Mouse (Mus musculus): ENCODE data around the gene Grb2. TPM values are rescaled to one million over a fixed set of nuclear protein-coding genes. Genes with fewer than 3 reads are reported as not detected.

Gene Grb2
- total and polyA plus RNA-seq, 3 experiments = 52.0 to 109 (median 107) TPM

- no peak overlapping the region for H3K27ac ChIP-seq
- no peak overlapping the region for H3K4me3 ChIP-seq
- 0 out of 2 replicates have a peak, but pooled peaks cover 2% of the 10 kb centered on the region for H3K4me1 ChIP-seq (ENCODE audit: control insufficient read depth, insufficient read depth, low read length)
- intact Hi-C loops (cut with DNase I) = no loop called here
- H3K27me3 ChIP-seq (ENCODE audit: control insufficient read depth, insufficient read depth, low read length) = no peaks in the 10 kb centered on the region
- H3K36me3 ChIP-seq (ENCODE audit: control insufficient read depth, insufficient read depth, low read length) = no peaks in the 10 kb centered on the region
- H3K79me2 ChIP-seq (replicated peaks; ENCODE audit: control insufficient read depth, insufficient read depth, low read length) = no peaks in the 10 kb centered on the region
- no peak for DNase-seq
- WGBS = 81% methylated on average over 9 of the region's 9 CpGs
- H3K9ac ChIP-seq (ENCODE audit: low read depth, low read length) = no peak overlapping the region
- TF ChIP-seq CTCF (IDR thresholded peaks at IDR 0.05) (no peak), POLR2A (IDR thresholded peaks at IDR 0.05; ENCODE audit: insufficient read depth, low read depth, low read length) (no peak), EP300 (IDR thresholded peaks at IDR 0.05; ENCODE audit: insufficient read depth, low read depth, low read length) (no peak)
Measured at GRCm38 (mm10) chr11:115711133-115711532, 2.7 kb upstream of the Grb2 start.

- TF ChIP-seq CTCF (IDR thresholded peaks at IDR 0.05) (no peak), EP300 (IDR thresholded peaks at IDR 0.05; ENCODE audit: insufficient read depth, low read depth, low read length) (no peak), POLR2A (IDR thresholded peaks at IDR 0.05; ENCODE audit: insufficient read depth, low read depth, low read length) (no peak)
- H3K27me3 ChIP-seq (ENCODE audit: control insufficient read depth, insufficient read depth, low read length) = no peaks in the 10 kb centered on the region
- H3K4me1 ChIP-seq (ENCODE audit: control insufficient read depth, insufficient read depth, low read length) = peaks cover 5% of the 10 kb centered on the region
- no peak for DNase-seq
- H3K79me2 ChIP-seq (replicated peaks; ENCODE audit: control insufficient read depth, insufficient read depth, low read length) = no peaks in the 10 kb centered on the region
- WGBS = 62% methylated on average over 6 of the region's 6 CpGs
- intact Hi-C loops (cut with DNase I) = no loop called here
- no peak overlapping the region for H3K27ac ChIP-seq
- no peak overlapping the region for H3K4me3 ChIP-seq
- H3K9ac ChIP-seq (ENCODE audit: low read depth, low read length) = no peak overlapping the region
- H3K36me3 ChIP-seq (ENCODE audit: control insufficient read depth, insufficient read depth, low read length) = no peaks in the 10 kb centered on the region
Measured at GRCm38 (mm10) chr11:115709829-115710559, 1.6 kb upstream of the Grb2 start.

- DNase-seq = no peak
- H3K9ac ChIP-seq (ENCODE audit: low read depth, low read length) = peak overlapping the region; percentile 79
- intact Hi-C loops (cut with DNase I) = no loop called here
- peak overlapping the region; percentile 79 for H3K4me3 ChIP-seq
- H3K27ac ChIP-seq = peak overlapping the region; percentile 78
- H3K4me1 ChIP-seq (ENCODE audit: control insufficient read depth, insufficient read depth, low read length) = peaks cover 6% of the 10 kb centered on the region
- H3K36me3 ChIP-seq (ENCODE audit: control insufficient read depth, insufficient read depth, low read length) = no peaks in the 10 kb centered on the region
- peaks cover 3% of the 10 kb centered on the region; the same call in 1 of the 2 replicates for H3K79me2 ChIP-seq (replicated peaks; ENCODE audit: control insufficient read depth, insufficient read depth, low read length)
- 2% methylated on average over 23 of the region's 23 CpGs for WGBS
- no peak for TF ChIP-seq POLR2A (IDR thresholded peaks at IDR 0.05; ENCODE audit: insufficient read depth, low read depth, low read length)
- TF ChIP-seq EP300 (IDR thresholded peaks at IDR 0.05; ENCODE audit: insufficient read depth, low read depth, low read length) = no peak
- no peak for TF ChIP-seq CTCF (IDR thresholded peaks at IDR 0.05)
- H3K27me3 ChIP-seq (ENCODE audit: control insufficient read depth, insufficient read depth, low read length) = no peaks in the 10 kb centered on the region
Measured at GRCm38 (mm10) chr11:115708956-115709828, 795 bp upstream of the Grb2 start.

GRCm38 (mm10) chr11:115707313-115708208, 836 bp downstream of the Grb2 start:
- peak overlapping the region; percentile 85 for H3K27ac ChIP-seq
- peaks cover 3% of the 10 kb centered on the region; the same call in 1 of the 2 replicates for H3K79me2 ChIP-seq (replicated peaks; ENCODE audit: control insufficient read depth, insufficient read depth, low read length)
- no peak for TF ChIP-seq EP300 (IDR thresholded peaks at IDR 0.05; ENCODE audit: insufficient read depth, low read depth, low read length)
- H3K27me3 ChIP-seq (ENCODE audit: control insufficient read depth, insufficient read depth, low read length) = no peaks in the 10 kb centered on the region
- peak overlapping the region; percentile 100 for H3K9ac ChIP-seq (ENCODE audit: low read depth, low read length)
- H3K36me3 ChIP-seq (ENCODE audit: control insufficient read depth, insufficient read depth, low read length) = no peaks in the 10 kb centered on the region
- peaks cover 6% of the 10 kb centered on the region for H3K4me1 ChIP-seq (ENCODE audit: control insufficient read depth, insufficient read depth, low read length)
- DNase-seq = peak in 1 of 2 experiments; percentile 71
- WGBS = under 1% methylated on average over 44 of the region's 44 CpGs
- intact Hi-C loops (cut with DNase I) = no loop called here
- peak overlapping the region; percentile 79 for H3K4me3 ChIP-seq

GRCm38 (mm10) chr11:115706584-115706983, 1.8 kb downstream of the Grb2 start:
- H3K27me3 ChIP-seq (ENCODE audit: control insufficient read depth, insufficient read depth, low read length) = no peaks in the 10 kb centered on the region
- H3K4me3 ChIP-seq = no peak overlapping the region
- no peak for DNase-seq
- peaks cover 6% of the 10 kb centered on the region for H3K4me1 ChIP-seq (ENCODE audit: control insufficient read depth, insufficient read depth, low read length)
- peaks cover 3% of the 10 kb centered on the region; the same call in 1 of the 2 replicates for H3K79me2 ChIP-seq (replicated peaks; ENCODE audit: control insufficient read depth, insufficient read depth, low read length)
- no peaks in the 10 kb centered on the region for H3K36me3 ChIP-seq (ENCODE audit: control insufficient read depth, insufficient read depth, low read length)
- H3K9ac ChIP-seq (ENCODE audit: low read depth, low read length) = no peak overlapping the region
- no peak overlapping the region for H3K27ac ChIP-seq
- WGBS = 86% methylated on average over 10 of the region's 10 CpGs
- intact Hi-C loops (cut with DNase I) = no loop called here
- TF ChIP-seq POLR2A (IDR thresholded peaks at IDR 0.05; ENCODE audit: insufficient read depth, low read depth, low read length) (no peak), CTCF (IDR thresholded peaks at IDR 0.05) (no peak), EP300 (IDR thresholded peaks at IDR 0.05; ENCODE audit: insufficient read depth, low read depth, low read length) (no peak)
